Mouse (Mus musculus): ENCODE measurements around the gene Grid1. TPM values are rescaled to one million over a fixed set of nuclear protein-coding genes. Genes with fewer than 3 reads are reported as not detected.

Gene Grid1
- polyA plus RNA-seq, 1 experiment from 2014 or later: 0.91 TPM

- WGBS: 35% methylated on average over 3 of the region's 3 CpGs
- no peak overlapping the region for H3K4me3 ChIP-seq (replicated peaks; ENCODE audit: low read depth, low read length)
- no peak for ATAC-seq (replicated peaks; ENCODE audit: low FRiP score, low read depth)
- peaks cover 46% of the 10 kb centered on the region for H3K27me3 ChIP-seq (ENCODE audit: insufficient read depth, low read length)
- no peak overlapping the region for H3K9ac ChIP-seq (ENCODE audit: low read depth, low read length)
- no peak for TF ChIP-seq CTCF (IDR thresholded peaks at IDR 0.05; ENCODE audit: low read depth)
- H3K36me3 ChIP-seq (ENCODE audit: insufficient read depth, low read length): no peaks in the 10 kb centered on the region
- no peak overlapping the region for H3K27ac ChIP-seq
- DNase-seq (ENCODE audit: low spot score): peak; percentile 61
- no peak overlapping the region for H3K4me2 ChIP-seq (ENCODE audit: low read length)
- no peaks in the 10 kb centered on the region for H3K9me3 ChIP-seq (replicated peaks; ENCODE audit: low read length)
- no peaks in the 10 kb centered on the region for H3K4me1 ChIP-seq (replicated peaks; ENCODE audit: insufficient read depth, low read length)
These were observed 3.6 kb upstream of the Grid1 start for GRCm38 (mm10) chr14:34816301-34816700.

- H3K9ac ChIP-seq (ENCODE audit: low read depth, low read length): no peak overlapping the region
These were observed 1.4 kb upstream of the Grid1 start for GRCm38 (mm10) chr14:34818387-34818980.

GRCm38 (mm10) chr14:34819121-34819918, 588 bp upstream of the Grid1 start:
- ATAC-seq (replicated peaks; ENCODE audit: low FRiP score, low read depth): peak; percentile 47
- TF ChIP-seq CTCF (IDR thresholded peaks at IDR 0.05; ENCODE audit: low read depth): no peak
- Histone ChIP-seq H3K9ac (ENCODE audit: low read depth, low read length) (0 out of 2 replicates have a peak overlapping the region, but pooled peaks have one; percentile 31), H3K9me3 (replicated peaks; ENCODE audit: low read length) (no peaks in the 10 kb centered on the region), H3K36me3 (ENCODE audit: insufficient read depth, low read length) (no peaks in the 10 kb centered on the region), H3K27ac (no peak overlapping the region), H3K27me3 (ENCODE audit: insufficient read depth, low read length) (peaks cover 64% of the 10 kb centered on the region), H3K4me3 (replicated peaks; ENCODE audit: low read depth, low read length) (peak overlapping the region; percentile 47), H3K4me1 (replicated peaks; ENCODE audit: insufficient read depth, low read length) (no peaks in the 10 kb centered on the region), H3K4me2 (ENCODE audit: low read length) (peak overlapping the region; percentile 78)
- DNase-seq (ENCODE audit: low spot score): peak; percentile 34
- whole genome bisulfite sequencing: under 1% methylated on average over 73 of the region's 85 CpGs

More at GRCm38 (mm10) chr14:34818387-34818980, 1.4 kb upstream of the Grid1 start:
- no peak for ATAC-seq (replicated peaks; ENCODE audit: low FRiP score, low read depth)
- Histone ChIP-seq H3K4me2 (ENCODE audit: low read length) (peak overlapping the region; percentile 78; the same call in 1 of the 2 replicates), H3K4me1 (replicated peaks; ENCODE audit: insufficient read depth, low read length) (no peaks in the 10 kb centered on the region), H3K27ac (no peak overlapping the region), H3K36me3 (ENCODE audit: insufficient read depth, low read length) (no peaks in the 10 kb centered on the region), H3K27me3 (ENCODE audit: insufficient read depth, low read length) (peaks cover 64% of the 10 kb centered on the region), H3K9me3 (replicated peaks; ENCODE audit: low read length) (no peaks in the 10 kb centered on the region), H3K4me3 (replicated peaks; ENCODE audit: low read depth, low read length) (peak overlapping the region; percentile 47; the same call in 1 of the 2 replicates)
- 2% methylated on average over 9 of the region's 9 CpGs for WGBS
- DNase-seq (ENCODE audit: low spot score): no peak
- no peak for TF ChIP-seq CTCF (IDR thresholded peaks at IDR 0.05; ENCODE audit: low read depth)

DNA sequence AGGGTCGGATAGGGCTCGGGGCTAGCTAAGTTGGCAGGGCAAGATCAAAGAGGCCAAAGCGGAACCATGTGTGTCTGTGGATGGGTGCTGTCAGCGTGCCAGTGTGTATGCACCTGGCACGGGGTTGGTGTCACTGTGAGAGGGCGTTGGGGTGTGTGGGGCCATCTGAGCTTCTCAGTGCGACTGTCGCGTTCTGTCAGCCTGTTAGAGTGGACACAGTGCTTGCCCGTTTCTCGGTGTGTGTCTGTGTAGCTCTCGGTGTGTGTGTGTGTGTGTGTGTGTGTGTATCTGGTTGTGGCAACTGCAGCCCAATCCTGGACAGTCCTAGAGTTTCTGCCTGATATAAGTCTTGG, 721 bp downstream of the Grid1 start:
- no peak overlapping the region for H3K27ac ChIP-seq
- H3K4me3 ChIP-seq (replicated peaks; ENCODE audit: low read depth, low read length): peak overlapping the region; percentile 47
- no peaks in the 10 kb centered on the region for H3K36me3 ChIP-seq (ENCODE audit: insufficient read depth, low read length)
- peaks cover 64% of the 10 kb centered on the region for H3K27me3 ChIP-seq (ENCODE audit: insufficient read depth, low read length)
- no peak for DNase-seq (ENCODE audit: low spot score)
- H3K9ac ChIP-seq (ENCODE audit: low read depth, low read length): no peak overlapping the region
- TF ChIP-seq CTCF (IDR thresholded peaks at IDR 0.05; ENCODE audit: low read depth): no peak
- WGBS: under 1% methylated on average over 12 of the region's 12 CpGs
- H3K9me3 ChIP-seq (replicated peaks; ENCODE audit: low read length): no peaks in the 10 kb centered on the region
- H3K4me2 ChIP-seq (ENCODE audit: low read length): peak overlapping the region; percentile 78
- ATAC-seq (replicated peaks; ENCODE audit: low FRiP score, low read depth): no peak
- no peaks in the 10 kb centered on the region for H3K4me1 ChIP-seq (replicated peaks; ENCODE audit: insufficient read depth, low read length)

DNA sequence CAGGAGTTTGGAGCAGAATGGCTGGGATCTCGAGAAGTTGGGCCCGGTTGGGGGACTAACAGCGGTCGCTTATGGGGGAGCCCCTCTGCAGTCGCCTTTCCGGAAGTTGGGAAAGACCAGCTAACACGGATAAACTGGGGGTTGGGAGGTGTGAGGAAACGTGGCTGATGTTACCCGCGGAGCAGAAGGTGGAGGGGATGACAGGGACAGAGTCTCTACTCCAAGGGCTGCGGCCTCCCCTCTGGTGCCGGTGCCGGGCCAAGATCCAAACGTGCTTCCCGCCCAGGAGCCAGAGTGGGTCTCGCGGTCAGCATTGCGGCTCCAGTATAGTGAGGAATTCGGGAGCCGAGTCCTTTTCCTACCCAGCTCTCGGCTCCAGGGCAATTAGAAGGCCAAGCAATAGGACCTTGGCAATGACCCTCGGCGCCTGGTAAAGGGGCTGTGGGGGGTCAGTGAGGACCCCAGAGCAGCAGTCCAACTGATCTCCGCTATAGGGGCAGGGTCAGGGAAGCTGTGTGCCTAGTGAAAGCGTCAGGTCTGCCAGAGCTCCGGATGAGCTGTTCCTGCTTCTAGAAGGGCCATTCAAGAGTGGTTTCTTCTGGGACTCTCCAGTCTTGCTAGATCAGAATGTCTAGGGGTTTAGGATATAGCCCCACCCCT, 1.4 kb downstream of the Grid1 start:
- 2% methylated on average over 26 of the region's 26 CpGs for WGBS
- H3K9me3 ChIP-seq (replicated peaks; ENCODE audit: low read length): no peaks in the 10 kb centered on the region
- TF ChIP-seq CTCF (IDR thresholded peaks at IDR 0.05; ENCODE audit: low read depth): no peak
- H3K4me2 ChIP-seq (ENCODE audit: low read length): peak overlapping the region; percentile 78
- ATAC-seq (replicated peaks; ENCODE audit: low FRiP score, low read depth): no peak
- H3K4me3 ChIP-seq (replicated peaks; ENCODE audit: low read depth, low read length): peak overlapping the region; percentile 9; the same call in 1 of the 2 replicates
- H3K4me1 ChIP-seq (replicated peaks; ENCODE audit: insufficient read depth, low read length): no peaks in the 10 kb centered on the region
- no peaks in the 10 kb centered on the region for H3K36me3 ChIP-seq (ENCODE audit: insufficient read depth, low read length)
- no peak for DNase-seq (ENCODE audit: low spot score)
- H3K9ac ChIP-seq (ENCODE audit: low read depth, low read length): no peak overlapping the region
- no peak overlapping the region for H3K27ac ChIP-seq
- H3K27me3 ChIP-seq (ENCODE audit: insufficient read depth, low read length): peaks cover 64% of the 10 kb centered on the region

GRCm38 (mm10) chr14:34823136-34823535, 3.2 kb downstream of the Grid1 start:
- H3K9me3 ChIP-seq (replicated peaks; ENCODE audit: low read length): no peaks in the 10 kb centered on the region
- peak overlapping the region; percentile 45 for H3K4me2 ChIP-seq (ENCODE audit: low read length)
- ATAC-seq (replicated peaks; ENCODE audit: low FRiP score, low read depth) (peak; percentile 41), DNase-seq (ENCODE audit: low spot score) (peak; percentile 68)
- WGBS: under 1% methylated on average over 17 of the region's 17 CpGs
- no peak overlapping the region for H3K27ac ChIP-seq
- TF ChIP-seq CTCF (IDR thresholded peaks at IDR 0.05; ENCODE audit: low read depth): peak; percentile 70
- 0 out of 2 replicates have a peak overlapping the region, but pooled peaks have one; percentile 0 for H3K4me3 ChIP-seq (replicated peaks; ENCODE audit: low read depth, low read length)
- H3K4me1 ChIP-seq (replicated peaks; ENCODE audit: insufficient read depth, low read length): no peaks in the 10 kb centered on the region
- H3K27me3 ChIP-seq (ENCODE audit: insufficient read depth, low read length): peaks cover 45% of the 10 kb centered on the region
- H3K9ac ChIP-seq (ENCODE audit: low read depth, low read length): no peak overlapping the region
- no peaks in the 10 kb centered on the region for H3K36me3 ChIP-seq (ENCODE audit: insufficient read depth, low read length)
